Mouse (Mus musculus) cerebellum, adult 2 months (tissue): ENCODE data around the gene Sumf1. TPM values are rescaled to one million over a fixed set of nuclear protein-coding genes. Genes with fewer than 3 reads are reported as not detected.

Experiments used
- DNase-seq, 2 experiments: peaks; one replicate each; pipeline ENCODE4 v3.0.0; 2021
- H3K27ac ChIP-seq: fragments of 200-500 bp; 2 replicates; pipeline ENCODE4 v1.5.1; 2012; ENCODE audit warnings: low read length, control low read depth, inconsistent platforms; ENCODE audit not compliant: insufficient read depth
- H3K27me3 ChIP-seq: fragments of 200-500 bp; 2 replicates; pipeline ENCODE4 v1.6.1; 2012; ENCODE audit warnings: inconsistent platforms, mild to moderate bottlenecking, low read length, moderate library complexity; ENCODE audit not compliant: control insufficient read depth, insufficient read depth
- H3K4me1 ChIP-seq: fragments of 200-500 bp; 2 replicates; pipeline ENCODE4 v1.6.1; 2011; ENCODE audit warnings: low read length; ENCODE audit not compliant: control insufficient read depth, insufficient read depth
- H3K4me3 ChIP-seq: fragments of 200-500 bp; replicated peaks from 2 replicates; pipeline ENCODE3; 2011; ENCODE audit warnings: mild to moderate bottlenecking, low read depth, low read length, control low read depth; ENCODE audit not compliant: insufficient read depth
- CTCF ChIP-seq: fragments of 200-500 bp; IDR thresholded peaks from 2 replicates; pipeline ENCODE4 v1.5.1; 2011; ENCODE audit warnings: low read depth, mild to moderate bottlenecking, control low read depth, low read length, moderate library complexity, borderline replicate concordance; ENCODE audit not compliant: insufficient read depth
- POLR2A ChIP-seq: fragments of 200-500 bp; IDR thresholded peaks from 2 replicates; pipeline ENCODE4 v1.6.1; 2011; ENCODE audit warnings: low read length, control low read depth, borderline replicate concordance; ENCODE audit not compliant: insufficient read depth
- WGBS: fragments of 180-500 bp; shearing (Covaris S2); methylation state at CpG from one replicate; pipeline ENCODE4 v1.1.7; 2018; 5-methylcytosine and 5-hydroxymethylcytosine counted together
- polyA plus RNA-seq: library from polyadenylated mRNA; depleted of rRNA; stranded (reverse); fragments of >200 nt; gene quantifications from 2 replicates; pipeline ENCODE4 v1.2.3, GENCODE M21; 2012

Gene Sumf1
- polyA plus RNA-seq, 1 experiment, result 23.0 TPM

DNA sequence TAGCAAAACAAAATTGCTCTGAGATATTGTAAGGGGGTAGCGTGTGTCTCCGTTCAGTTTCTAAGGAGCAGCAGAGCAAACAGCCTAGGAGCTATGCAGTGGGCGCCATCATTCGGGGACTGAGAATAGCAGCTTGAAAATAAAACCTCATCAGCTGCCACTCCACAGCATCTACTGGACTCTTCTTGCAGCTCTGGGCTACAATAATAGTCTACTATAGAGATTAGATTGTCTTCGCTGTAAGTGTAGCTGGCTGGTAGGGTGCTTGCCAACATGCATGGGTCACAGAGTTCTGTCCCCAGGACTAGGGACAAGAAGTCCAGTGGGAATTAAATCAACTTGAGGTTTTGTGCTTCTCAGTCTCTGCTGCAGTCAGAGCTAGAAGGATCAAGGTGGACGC, 42.1 kb upstream of the Sumf1 start:
- H3K4me1 ChIP-seq, result no peaks in the 10 kb centered on the region
- H3K27me3 ChIP-seq, result no peaks in the 10 kb centered on the region
- H3K4me3 ChIP-seq, result no peak overlapping the region
- 94% methylated on average over 6 of the region's 6 CpGs for WGBS
- TF ChIP-seq CTCF (no peak), POLR2A (no peak)
- H3K27ac ChIP-seq, result no peak overlapping the region
- DNase-seq, result no peak

DNA sequence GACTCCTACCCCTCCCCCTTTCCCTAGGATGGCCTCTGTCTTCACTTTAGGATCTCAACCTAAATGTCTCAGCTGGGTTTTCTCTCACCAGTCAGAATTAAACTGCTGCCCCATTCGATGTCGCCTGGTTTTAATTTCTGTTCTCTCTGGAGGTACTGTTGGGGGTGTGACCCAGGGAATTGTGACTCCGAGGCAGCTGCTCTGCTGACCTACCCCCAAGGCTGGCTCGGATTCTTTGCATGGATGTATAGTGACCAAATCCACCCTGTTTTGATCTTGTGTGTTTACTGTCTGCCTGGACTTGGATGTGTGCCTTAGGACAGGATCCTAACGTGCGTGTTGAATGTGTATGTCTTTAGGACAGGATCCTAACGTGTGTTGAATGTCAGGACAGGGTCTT, 40.8 kb upstream of the Sumf1 start:
- no peak overlapping the region for H3K4me3 ChIP-seq
- no peaks in the 10 kb centered on the region for H3K27me3 ChIP-seq
- no peaks in the 10 kb centered on the region for H3K4me1 ChIP-seq
- no peak overlapping the region for H3K27ac ChIP-seq
- DNase-seq, result no peak
- WGBS, result 70% methylated on average over 7 of the region's 7 CpGs
- TF ChIP-seq POLR2A, result no peak
- no peak for TF ChIP-seq CTCF

DNA sequence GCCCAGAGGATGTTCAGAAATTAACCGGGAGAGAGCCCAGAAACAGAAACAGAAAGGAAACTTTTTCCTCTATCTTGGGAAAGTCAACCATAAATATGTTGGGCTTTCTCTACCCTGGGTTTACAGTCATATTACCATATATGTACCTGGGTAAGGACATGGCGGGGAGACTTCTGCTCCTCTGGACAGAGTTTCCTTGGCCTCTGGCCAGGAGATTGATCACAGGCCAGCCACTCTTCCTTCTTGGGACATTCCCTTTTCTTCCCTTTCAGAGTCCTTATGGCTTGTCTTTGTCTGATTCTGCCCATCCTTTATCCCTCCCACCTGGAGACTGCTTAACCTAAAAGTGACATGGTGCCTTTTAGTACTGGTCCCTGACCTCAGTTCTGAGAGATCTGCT, 39.6 kb upstream of the Sumf1 start:
- no peak for DNase-seq
- no peaks in the 10 kb centered on the region for H3K4me1 ChIP-seq
- WGBS, result 89% methylated on average over 2 of the region's 2 CpGs
- H3K27ac ChIP-seq, result no peak overlapping the region
- H3K4me3 ChIP-seq, result no peak overlapping the region
- no peaks in the 10 kb centered on the region for H3K27me3 ChIP-seq
- TF ChIP-seq POLR2A (no peak), CTCF (no peak)

DNA sequence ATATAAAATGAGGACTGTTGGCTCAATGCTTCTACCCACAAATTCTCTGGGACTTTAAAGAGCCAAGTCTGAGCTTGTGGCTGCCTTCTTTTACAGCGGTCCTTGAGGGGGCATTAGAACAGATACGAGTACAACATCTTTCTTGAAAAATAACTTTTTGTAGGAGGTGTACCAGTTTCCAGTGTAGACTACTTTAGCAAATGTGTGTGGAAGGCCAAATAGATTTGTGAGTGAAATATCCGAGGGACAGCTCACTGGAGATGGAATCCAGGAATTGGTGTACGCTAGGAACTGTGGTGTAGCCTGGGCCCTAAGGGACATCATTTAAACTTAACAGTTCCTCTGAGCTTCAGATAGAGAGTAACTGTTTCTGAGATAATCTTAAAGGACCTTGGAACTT, 39.0 kb upstream of the Sumf1 start:
- WGBS, result 93% methylated on average over 4 of the region's 4 CpGs
- Histone ChIP-seq H3K27ac (no peak overlapping the region), H3K27me3 (no peaks in the 10 kb centered on the region), H3K4me3 (no peak overlapping the region), H3K4me1 (no peaks in the 10 kb centered on the region)
- no peak for TF ChIP-seq POLR2A
- no peak for TF ChIP-seq CTCF
- DNase-seq, result no peak

DNA sequence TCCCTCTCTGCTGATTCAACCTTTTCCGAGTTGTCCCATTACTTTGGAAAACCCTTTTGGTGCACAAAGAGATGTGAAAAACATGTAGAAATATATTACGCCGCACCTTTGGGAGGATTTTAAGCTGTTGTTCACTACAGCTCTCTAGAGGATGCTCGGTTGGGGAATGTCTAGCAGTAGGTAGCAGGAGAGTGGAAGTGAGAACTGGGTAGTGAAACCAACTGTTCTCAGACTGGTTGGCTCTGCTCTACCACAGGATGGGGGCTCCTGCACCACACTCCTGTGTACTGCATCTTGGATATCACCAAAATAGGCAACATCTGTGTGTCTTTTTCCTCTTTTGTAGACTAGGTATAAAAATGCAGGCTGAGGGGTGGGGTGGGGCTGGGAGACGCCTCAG, 37.5 kb upstream of the Sumf1 start:
- WGBS, result 94% methylated on average over 5 of the region's 5 CpGs
- DNase-seq, result no peak
- TF ChIP-seq CTCF, result no peak
- TF ChIP-seq POLR2A, result no peak

DNA sequence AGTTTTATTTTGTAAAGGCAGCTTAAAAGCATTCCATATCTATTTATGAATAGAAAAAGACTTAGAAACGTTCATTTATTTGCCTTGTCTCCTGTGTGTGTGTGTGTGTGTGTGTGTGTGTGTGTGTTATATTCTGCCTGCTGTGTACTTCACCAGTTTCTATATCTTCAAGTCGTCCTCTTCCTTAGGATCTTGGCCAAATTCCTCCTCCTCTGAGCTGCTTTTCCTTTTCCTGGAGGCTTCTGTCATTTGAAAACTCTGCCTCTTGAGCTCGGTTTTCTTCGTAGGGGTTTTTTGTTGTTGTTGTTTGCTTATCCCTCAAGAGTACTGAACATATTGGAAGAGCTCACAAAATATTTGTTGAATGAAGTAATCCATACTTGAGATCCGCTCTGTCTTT, 37.1 kb upstream of the Sumf1 start:
- no peak for DNase-seq
- WGBS, result 63% methylated on average over 5 of the region's 5 CpGs
- TF ChIP-seq POLR2A (no peak), CTCF (no peak)
- H3K27me3 ChIP-seq, result no peaks in the 10 kb centered on the region
- H3K27ac ChIP-seq, result no peak overlapping the region
- H3K4me3 ChIP-seq, result no peak overlapping the region
- H3K4me1 ChIP-seq, result no peaks in the 10 kb centered on the region

More for the DNA sequence above, 37.5 kb upstream of the Sumf1 start:
- Histone ChIP-seq H3K27ac (no peak overlapping the region), H3K4me1 (no peaks in the 10 kb centered on the region), H3K27me3 (no peaks in the 10 kb centered on the region), H3K4me3 (no peak overlapping the region)

DNA sequence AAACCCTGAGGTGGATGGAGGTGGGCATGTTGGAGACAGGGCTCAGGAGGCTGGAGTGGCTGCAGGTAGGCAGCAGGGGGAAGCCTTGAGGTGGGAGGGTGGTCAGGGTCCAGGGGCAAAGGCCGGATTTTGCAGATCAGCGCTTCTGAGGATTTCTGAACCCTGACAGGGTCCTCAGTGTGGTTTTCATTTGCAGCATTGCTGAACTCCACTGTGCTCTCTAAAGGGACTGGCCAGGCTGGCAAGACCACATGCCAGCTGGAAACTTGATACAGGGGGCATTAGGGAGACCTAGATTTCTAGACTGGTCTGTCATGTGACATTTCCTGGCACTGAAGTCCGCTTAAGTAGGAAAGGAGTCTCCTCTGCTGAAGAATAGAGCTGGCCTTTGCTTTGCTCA, 32.6 kb upstream of the Sumf1 start:
- no peak overlapping the region for H3K4me3 ChIP-seq
- TF ChIP-seq POLR2A (no peak), CTCF (no peak)
- 82% methylated on average over 3 of the region's 3 CpGs for WGBS
- DNase-seq, result no peak
- no peak overlapping the region for H3K27ac ChIP-seq
- no peaks in the 10 kb centered on the region for H3K27me3 ChIP-seq
- H3K4me1 ChIP-seq, result no peaks in the 10 kb centered on the region

DNA sequence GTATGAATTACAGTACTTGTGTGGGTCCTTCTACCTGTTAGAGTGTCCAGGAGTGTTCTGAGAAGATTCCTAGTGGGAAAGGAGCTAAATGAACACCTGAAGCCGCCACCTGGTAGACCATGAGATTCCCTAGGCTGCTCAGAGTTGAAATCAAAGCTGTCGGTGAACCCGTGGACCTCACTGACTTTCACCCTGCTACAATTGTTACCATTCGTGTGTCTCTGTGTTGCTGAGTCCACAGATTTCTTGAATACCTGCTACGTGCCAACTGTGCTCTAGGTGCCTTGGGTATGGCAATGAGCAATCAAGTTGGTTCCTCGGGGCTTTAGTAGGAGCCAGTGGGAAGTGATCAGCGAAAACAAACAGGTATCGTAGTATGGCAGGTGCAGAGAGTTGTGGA, 31.4 kb upstream of the Sumf1 start:
- no peak for DNase-seq
- H3K27ac ChIP-seq, result no peak overlapping the region
- H3K4me3 ChIP-seq, result no peak overlapping the region
- WGBS, result 94% methylated on average over 8 of the region's 8 CpGs
- TF ChIP-seq POLR2A (no peak), CTCF (no peak)
- H3K4me1 ChIP-seq, result no peaks in the 10 kb centered on the region
- no peaks in the 10 kb centered on the region for H3K27me3 ChIP-seq
